Mouse (Mus musculus) midbrain, embryonic 10.5 days (tissue): ENCODE data around the gene Cd7. TPM values are rescaled to one million over a fixed set of nuclear protein-coding genes. Genes with fewer than 3 reads are reported as not detected.

Source experiments
- DNase-seq: peaks from one replicate; pipeline ENCODE4 v3.0.0-alpha.2; 2017; ENCODE audit warnings: low spot score
- H3K27ac ChIP-seq: fragments of 300-500 bp; sonication (generic); replicated peaks from 2 replicates; pipeline ENCODE4 v1.5.1; 2016; ENCODE audit warnings: mild to moderate bottlenecking
- H3K27me3 ChIP-seq: fragments of 300-500 bp; sonication (generic); 2 replicates; pipeline ENCODE4 v1.6.1; 2016; ENCODE audit warnings: low read depth, mild to moderate bottlenecking; ENCODE audit not compliant: poor library complexity, severe bottlenecking
- H3K36me3 ChIP-seq: fragments of 300-500 bp; sonication (generic); 2 replicates; pipeline ENCODE4 v1.6.1; 2016; ENCODE audit warnings: mild to moderate bottlenecking, moderate library complexity
- H3K4me1 ChIP-seq: fragments of 300-500 bp; sonication (generic); 2 replicates; pipeline ENCODE4 v1.6.1; 2016
- H3K4me3 ChIP-seq: fragments of 300-500 bp; sonication (generic); 2 replicates; pipeline ENCODE4 v1.5.1; 2016; ENCODE audit warnings: mild to moderate bottlenecking, moderate library complexity
- H3K9me3 ChIP-seq: fragments of 300-500 bp; sonication (generic); replicated peaks from 2 replicates; pipeline ENCODE4 v1.6.1; 2016; ENCODE audit warnings: mild to moderate bottlenecking
- WGBS: fragments of 180-500 bp; shearing (Covaris S2); methylation state at CpG from one replicate; pipeline ENCODE4 v1.1.7; 2016; 5-methylcytosine and 5-hydroxymethylcytosine counted together
- polyA plus RNA-seq: library from polyadenylated mRNA; unstranded; fragments of >200 nt; fragmentation: Nextera tagmentation; extraction: Ambion mirVana; gene quantifications from 2 replicates; pipeline ENCODE4 v1.2.1, GENCODE M21; 2016

The Cd7 gene
- polyA plus RNA-seq, 1 experiment from 2014 or later = not detected

- Histone ChIP-seq H3K27me3 (no peaks in the 10 kb centered on the region), H3K36me3 (no peaks in the 10 kb centered on the region), H3K27ac (no peak overlapping the region), H3K4me3 (no peak overlapping the region), H3K4me1 (peaks cover 11% of the 10 kb centered on the region), H3K9me3 (no peaks in the 10 kb centered on the region)
- WGBS = 73% methylated on average over 4 of the region's 4 CpGs
- DNase-seq = no peak
These were observed 2.4 kb upstream of the Cd7 start for GRCm38 (mm10) chr11:121041636-121042035.

- Histone ChIP-seq H3K9me3 (no peaks in the 10 kb centered on the region), H3K27ac (0 out of 2 replicates have a peak overlapping the region, but pooled peaks have one; percentile 18), H3K4me1 (peaks cover 11% of the 10 kb centered on the region), H3K4me3 (no peak overlapping the region), H3K27me3 (no peaks in the 10 kb centered on the region), H3K36me3 (no peaks in the 10 kb centered on the region)
- DNase-seq = peak; percentile 75
- WGBS = 8% methylated on average over 4 of the region's 4 CpGs
These were observed 2.0 kb upstream of the Cd7 start for GRCm38 (mm10) chr11:121041212-121041611.

- DNase-seq = no peak
- Histone ChIP-seq H3K27ac (no peak overlapping the region), H3K27me3 (no peaks in the 10 kb centered on the region), H3K4me3 (no peak overlapping the region), H3K9me3 (no peaks in the 10 kb centered on the region), H3K4me1 (no peaks in the 10 kb centered on the region), H3K36me3 (no peaks in the 10 kb centered on the region)
- WGBS = 91% methylated on average over 11 of the region's 11 CpGs
These were observed 615 bp downstream of the Cd7 start for GRCm38 (mm10) chr11:121038366-121039240.

- no peak overlapping the region for H3K4me3 ChIP-seq
- no peaks in the 10 kb centered on the region for H3K4me1 ChIP-seq
- H3K36me3 ChIP-seq = no peaks in the 10 kb centered on the region
- DNase-seq = no peak
- no peak overlapping the region for H3K27ac ChIP-seq
- WGBS = 91% methylated on average over 5 of the region's 5 CpGs
- H3K27me3 ChIP-seq = no peaks in the 10 kb centered on the region
- no peaks in the 10 kb centered on the region for H3K9me3 ChIP-seq
These were observed 6.1 kb downstream of the Cd7 start for GRCm38 (mm10) chr11:121033118-121033517.

- no peak overlapping the region for H3K4me3 ChIP-seq
- no peaks in the 10 kb centered on the region for H3K27me3 ChIP-seq
- WGBS = 85% methylated on average over 7 of the region's 7 CpGs
- H3K9me3 ChIP-seq = no peaks in the 10 kb centered on the region
- no peak overlapping the region for H3K27ac ChIP-seq
- no peaks in the 10 kb centered on the region for H3K4me1 ChIP-seq
- no peak for DNase-seq
- H3K36me3 ChIP-seq = no peaks in the 10 kb centered on the region
These were observed 12.0 kb downstream of the Cd7 start for GRCm38 (mm10) chr11:121027259-121027658.

GRCm38 (mm10) chr11:121024163-121024562 lies 15.1 kb downstream of the Cd7 start:
- Histone ChIP-seq H3K4me1 (no peaks in the 10 kb centered on the region), H3K9me3 (no peaks in the 10 kb centered on the region), H3K27me3 (no peaks in the 10 kb centered on the region), H3K36me3 (no peaks in the 10 kb centered on the region), H3K4me3 (no peak overlapping the region), H3K27ac (no peak overlapping the region)
- no peak for DNase-seq
- WGBS = 77% methylated on average over 6 of the region's 6 CpGs

- 85% methylated on average over 5 of the region's 5 CpGs for WGBS
These were observed 19.7 kb downstream of the Cd7 start for GRCm38 (mm10) chr11:121019501-121019900.

GRCm38 (mm10) chr11:121017703-121018102 lies 21.5 kb downstream of the Cd7 start:
- no peaks in the 10 kb centered on the region for H3K4me1 ChIP-seq
- WGBS = 36% methylated on average over 3 of the region's 3 CpGs
- H3K27me3 ChIP-seq = no peaks in the 10 kb centered on the region
- H3K4me3 ChIP-seq = no peak overlapping the region
- peak; percentile 65 for DNase-seq
- H3K9me3 ChIP-seq = no peaks in the 10 kb centered on the region
- H3K36me3 ChIP-seq = no peaks in the 10 kb centered on the region
- H3K27ac ChIP-seq = no peak overlapping the region

More at GRCm38 (mm10) chr11:121019501-121019900, 19.7 kb downstream of the Cd7 start:
- no peak overlapping the region for H3K27ac ChIP-seq
- H3K9me3 ChIP-seq = no peaks in the 10 kb centered on the region
- H3K4me3 ChIP-seq = no peak overlapping the region
- H3K4me1 ChIP-seq = no peaks in the 10 kb centered on the region
- H3K36me3 ChIP-seq = no peaks in the 10 kb centered on the region
- no peak for DNase-seq
- no peaks in the 10 kb centered on the region for H3K27me3 ChIP-seq

- H3K36me3 ChIP-seq = no peaks in the 10 kb centered on the region
- H3K27ac ChIP-seq = no peak overlapping the region
- H3K4me1 ChIP-seq = no peaks in the 10 kb centered on the region
- 73% methylated on average over 6 of the region's 6 CpGs for WGBS
- no peaks in the 10 kb centered on the region for H3K9me3 ChIP-seq
- H3K27me3 ChIP-seq = no peaks in the 10 kb centered on the region
- DNase-seq = no peak
- H3K4me3 ChIP-seq = no peak overlapping the region
These were observed 23.7 kb downstream of the Cd7 start for GRCm38 (mm10) chr11:121015472-121015871.

GRCm38 (mm10) chr11:121014896-121015300 lies 24.3 kb downstream of the Cd7 start:
- Histone ChIP-seq H3K4me3 (peak overlapping the region; percentile 7), H3K27ac (no peak overlapping the region), H3K27me3 (no peaks in the 10 kb centered on the region), H3K4me1 (no peaks in the 10 kb centered on the region), H3K36me3 (no peaks in the 10 kb centered on the region), H3K9me3 (no peaks in the 10 kb centered on the region)
- DNase-seq = no peak
- WGBS = 64% methylated on average over 19 of the region's 19 CpGs

- Histone ChIP-seq H3K4me1 (no peaks in the 10 kb centered on the region), H3K36me3 (no peaks in the 10 kb centered on the region), H3K27me3 (no peaks in the 10 kb centered on the region), H3K27ac (no peak overlapping the region), H3K9me3 (no peaks in the 10 kb centered on the region), H3K4me3 (no peak overlapping the region)
- WGBS = 90% methylated on average over 7 of the region's 7 CpGs
- DNase-seq = no peak
These were observed 25.6 kb downstream of the Cd7 start for GRCm38 (mm10) chr11:121013656-121014055.

- no peaks in the 10 kb centered on the region for H3K9me3 ChIP-seq
- no peak overlapping the region for H3K4me3 ChIP-seq
- no peak for DNase-seq
- 94% methylated on average over 3 of the region's 3 CpGs for WGBS
- H3K27me3 ChIP-seq = no peaks in the 10 kb centered on the region
- no peak overlapping the region for H3K27ac ChIP-seq
- no peaks in the 10 kb centered on the region for H3K36me3 ChIP-seq
- H3K4me1 ChIP-seq = no peaks in the 10 kb centered on the region
These were observed 29.0 kb downstream of the Cd7 start for GRCm38 (mm10) chr11:121010044-121010755.

GRCm38 (mm10) chr11:121006184-121006583 lies 33.0 kb downstream of the Cd7 start:
- no peaks in the 10 kb centered on the region for H3K9me3 ChIP-seq
- WGBS = 83% methylated on average over 6 of the region's 6 CpGs
- no peak overlapping the region for H3K27ac ChIP-seq
- no peaks in the 10 kb centered on the region for H3K4me1 ChIP-seq
- H3K27me3 ChIP-seq = no peaks in the 10 kb centered on the region
- no peak for DNase-seq
- no peak overlapping the region for H3K4me3 ChIP-seq
- no peaks in the 10 kb centered on the region for H3K36me3 ChIP-seq
